Mouse (Mus musculus) bone marrow, adult 2 months (tissue): ENCODE results near the gene Ace3. TPM values are rescaled to one million over a fixed set of nuclear protein-coding genes. Genes with fewer than 3 reads are reported as not detected.

Experiments
- H3K27ac ChIP-seq: fragments of 200-500 bp; 2 replicates; pipeline ENCODE4 v1.5.1; 2012; ENCODE audit warnings: low read depth, mild to moderate bottlenecking, control low read depth, inconsistent platforms, low read length; ENCODE audit not compliant: control insufficient read depth, poor library complexity, insufficient read depth
- H3K4me1 ChIP-seq: fragments of 200-500 bp; 2 replicates; pipeline ENCODE4 v1.6.1; 2011; ENCODE audit warnings: low read length; ENCODE audit not compliant: control insufficient read depth, insufficient read depth
- H3K4me3 ChIP-seq: fragments of 200-500 bp; replicated peaks from 2 replicates; pipeline ENCODE3; 2011; ENCODE audit warnings: mild to moderate bottlenecking, low read depth, low read length, control low read depth; ENCODE audit not compliant: control insufficient read depth
- CTCF ChIP-seq: fragments of 200-500 bp; IDR thresholded peaks from 2 replicates; pipeline ENCODE4 v1.5.1; 2011; ENCODE audit warnings: low read length, control low read depth; ENCODE audit not compliant: control insufficient read depth, insufficient read depth
- POLR2A ChIP-seq: fragments of 200-500 bp; IDR thresholded peaks from 2 replicates; pipeline ENCODE4 v1.6.1; 2011; ENCODE audit warnings: low read depth, mild to moderate bottlenecking, control low read depth, low read length, borderline replicate concordance; ENCODE audit not compliant: control insufficient read depth
- WGBS: fragments of 180-500 bp; shearing (Covaris S2); methylation state at CpG from one replicate; pipeline ENCODE4 v1.1.7; 2018; 5-methylcytosine and 5-hydroxymethylcytosine counted together
- polyA plus RNA-seq: library from polyadenylated mRNA; stranded (reverse); fragments of >200 nt; gene quantifications from 2 replicates; pipeline ENCODE4 v1.2.4, GENCODE M21; 2011; ENCODE audit warnings: low replicate concordance; ENCODE audit not compliant: missing spikeins, insufficient read depth, insufficient read length

Ace3 gene
- polyA plus RNA-seq, 1 experiment: not detected

- Histone ChIP-seq H3K4me3 (no peak overlapping the region), H3K4me1 (no peaks in the 10 kb centered on the region), H3K27ac (no peak overlapping the region)
- WGBS: 17% methylated on average over 4 of the region's 4 CpGs
- TF ChIP-seq POLR2A (no peak), CTCF (no peak)
These were observed 7.2 kb downstream of the Ace3 start for GRCm38 (mm10) chr11:106001718-106002117.

GRCm38 (mm10) chr11:106004576-106004975 lies 10.1 kb downstream of the Ace3 start:
- no peaks in the 10 kb centered on the region; the same call in 1 of the 2 replicates for H3K4me1 ChIP-seq
- H3K4me3 ChIP-seq: no peak overlapping the region
- H3K27ac ChIP-seq: no peak overlapping the region
- WGBS: 82% methylated on average over 1 of the region's 1 CpGs
- no peak for TF ChIP-seq POLR2A
- TF ChIP-seq CTCF: no peak

GRCm38 (mm10) chr11:106005970-106006369 lies 11.5 kb downstream of the Ace3 start:
- Histone ChIP-seq H3K4me3 (no peak overlapping the region), H3K4me1 (no peaks in the 10 kb centered on the region; the same call in 1 of the 2 replicates), H3K27ac (no peak overlapping the region)
- no peak for TF ChIP-seq POLR2A
- no peak for TF ChIP-seq CTCF
- WGBS: 54% methylated on average over 5 of the region's 5 CpGs

GRCm38 (mm10) chr11:106007821-106008220 lies 13.3 kb downstream of the Ace3 start, which contains the start of gene Kcnh6:
Gene Kcnh6, plus strand, starts transcription at chr11:106008124.
- Histone ChIP-seq H3K4me1 (no peaks in the 10 kb centered on the region; the same call in 1 of the 2 replicates), H3K4me3 (no peak within 1 kb of the TSS), H3K27ac (no peak within 1 kb of the TSS)
- WGBS: 1% methylated on average over 25 of the region's 25 CpGs
- TF ChIP-seq POLR2A (no peak), CTCF (no peak)

- H3K4me3 ChIP-seq: no peak overlapping the region
- TF ChIP-seq POLR2A: no peak
- TF ChIP-seq CTCF: no peak
- no peaks in the 10 kb centered on the region; the same call in 1 of the 2 replicates for H3K4me1 ChIP-seq
- no peak overlapping the region for H3K27ac ChIP-seq
- 56% methylated on average over 7 of the region's 7 CpGs for WGBS
These were observed 18.2 kb downstream of the Ace3 start for GRCm38 (mm10) chr11:106012711-106013110.

- Histone ChIP-seq H3K4me1 (no peaks in the 10 kb centered on the region; the same call in 1 of the 2 replicates), H3K4me3 (no peak overlapping the region), H3K27ac (no peak overlapping the region)
- WGBS: 67% methylated on average over 11 of the region's 11 CpGs
- TF ChIP-seq CTCF: no peak
- TF ChIP-seq POLR2A: no peak
These were observed 19.2 kb downstream of the Ace3 start for GRCm38 (mm10) chr11:106013556-106014225.

- Histone ChIP-seq H3K4me1 (no peaks in the 10 kb centered on the region), H3K27ac (no peak overlapping the region), H3K4me3 (no peak overlapping the region)
- WGBS: 67% methylated on average over 5 of the region's 5 CpGs
- TF ChIP-seq CTCF: no peak
- no peak for TF ChIP-seq POLR2A
These were observed 22.0 kb downstream of the Ace3 start for GRCm38 (mm10) chr11:106016440-106016839.

GRCm38 (mm10) chr11:106020051-106020763 lies 25.7 kb downstream of the Ace3 start:
- H3K4me1 ChIP-seq: no peaks in the 10 kb centered on the region
- TF ChIP-seq CTCF (no peak), POLR2A (no peak)
- 2% methylated on average over 50 of the region's 50 CpGs for WGBS
- no peak overlapping the region; the same call in 1 of the 2 replicates for H3K27ac ChIP-seq
- no peak overlapping the region for H3K4me3 ChIP-seq
